Mouse (Mus musculus) neural tube, embryonic 15.5 days (tissue): ENCODE measurements at regions not wholly inside any gene's neighbourhood (a gene's known extent, or its start where the extent isn't known, plus 50 kb on each side); places are given as distances from the start of the nearest gene placed in this dataset.

Experiments used
- ATAC-seq: fragments of 200-750 bp; cut with Nextera tagmentation; 2 replicates; pipeline ENCODE4 v1.8.0; 2017; ENCODE audit warnings: mild to moderate bottlenecking, moderate TSS enrichment, moderate library complexity; ENCODE audit not compliant: low FRiP score
- H3K27ac ChIP-seq: fragments of 300-500 bp; sonication (generic); replicated peaks from 2 replicates; pipeline ENCODE4 v1.5.1; 2015; ENCODE audit warnings: mild to moderate bottlenecking, inconsistent platforms
- H3K27me3 ChIP-seq: fragments of 300-500 bp; sonication (generic); replicated peaks from 2 replicates; pipeline ENCODE4 v1.6.1; 2015; ENCODE audit warnings: inconsistent platforms
- H3K36me3 ChIP-seq: fragments of 300-500 bp; sonication (generic); 2 replicates; pipeline ENCODE4 v1.6.1; 2015; ENCODE audit warnings: inconsistent platforms
- H3K4me1 ChIP-seq: fragments of 300-500 bp; sonication (generic); 2 replicates; pipeline ENCODE4 v1.6.1; 2015; ENCODE audit warnings: inconsistent platforms
- H3K4me2 ChIP-seq: fragments of 300-500 bp; sonication (generic); 2 replicates; pipeline ENCODE4 v1.6.1; 2015; ENCODE audit warnings: inconsistent platforms, mild to moderate bottlenecking, moderate library complexity
- H3K4me3 ChIP-seq: fragments of 300-500 bp; sonication (generic); replicated peaks from 2 replicates; pipeline ENCODE4 v1.5.1; 2015; ENCODE audit warnings: mild to moderate bottlenecking, inconsistent platforms
- H3K9ac ChIP-seq: fragments of 300-500 bp; sonication (generic); replicated peaks from 2 replicates; pipeline ENCODE4 v1.6.1; 2015; ENCODE audit warnings: mild to moderate bottlenecking, inconsistent platforms
- H3K9me3 ChIP-seq: fragments of 300-500 bp; sonication (generic); replicated peaks from 2 replicates; pipeline ENCODE4 v1.6.1; 2016; ENCODE audit warnings: inconsistent platforms
- WGBS: fragments of 180-500 bp; shearing (Covaris S2); methylation state at CpG from one replicate; pipeline ENCODE4 v1.1.7; 2015; ENCODE audit warnings: mixed read lengths; 5-methylcytosine and 5-hydroxymethylcytosine counted together

DNA sequence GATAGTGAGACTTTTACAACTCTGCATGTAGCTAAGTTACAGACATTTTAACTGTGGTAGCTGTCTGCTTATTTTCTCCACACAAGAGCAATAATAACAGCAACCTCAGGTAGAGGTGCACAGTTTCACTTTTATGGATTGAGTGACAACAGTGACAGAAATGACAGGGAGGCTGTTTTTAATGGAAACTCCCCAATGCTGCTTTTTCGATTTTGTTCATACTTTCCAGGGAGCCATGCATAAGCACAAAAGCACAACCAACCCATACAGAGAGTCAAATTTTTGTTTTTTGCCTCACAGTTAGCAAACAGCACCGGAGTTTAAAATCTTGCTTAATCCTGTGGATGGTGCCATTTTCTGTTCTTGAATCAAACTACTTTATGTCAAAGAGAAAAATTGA, 955.6 kb downstream of the Tbl1xr1 start:
- Histone ChIP-seq H3K4me2 (no peak overlapping the region), H3K36me3 (no peaks in the 10 kb centered on the region), H3K4me1 (no peaks in the 10 kb centered on the region), H3K27me3 (no peaks in the 10 kb centered on the region), H3K9ac (no peak overlapping the region), H3K27ac (no peak overlapping the region), H3K9me3 (no peaks in the 10 kb centered on the region), H3K4me3 (no peak overlapping the region)
- ATAC-seq: no peak
- WGBS: 86% methylated on average over 2 of the region's 2 CpGs

DNA sequence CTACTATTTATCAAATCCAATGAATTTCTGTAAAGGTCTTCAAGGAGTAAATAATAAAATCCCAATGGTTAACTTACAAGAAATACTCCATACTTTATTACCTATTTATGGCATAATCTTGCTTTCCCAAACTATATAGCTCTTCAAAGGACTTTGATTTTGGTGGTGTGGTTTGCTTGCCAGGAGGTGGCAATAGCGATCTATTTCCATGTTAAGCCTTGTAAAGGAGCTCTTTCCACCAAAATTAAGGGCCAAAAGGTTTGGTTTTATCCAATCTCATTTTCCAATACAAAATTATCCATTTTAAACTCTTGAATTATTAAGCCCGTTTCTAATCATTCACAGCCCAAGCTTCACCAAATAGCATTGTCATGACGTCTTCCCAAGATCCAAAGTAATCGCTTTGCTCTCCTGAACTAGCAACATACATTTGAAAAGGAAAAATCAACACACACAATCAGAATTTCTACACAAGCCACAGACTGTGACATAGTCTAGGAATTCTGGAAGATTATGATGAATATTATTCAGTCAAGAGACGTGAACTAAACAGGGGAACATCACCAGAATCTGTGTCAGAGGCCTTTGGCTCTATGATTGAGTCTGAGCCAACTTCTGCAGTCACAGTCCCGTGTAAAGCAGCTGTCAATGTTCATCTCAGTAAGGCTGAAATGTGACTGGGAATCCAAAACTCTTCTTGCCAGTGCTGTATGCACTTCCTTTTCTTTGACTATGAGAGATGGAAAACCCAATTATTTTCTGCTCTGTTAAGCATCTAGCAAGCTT, 986.9 kb downstream of the Tbl1xr1 start:
- H3K4me3 ChIP-seq: no peak overlapping the region
- 67% methylated on average over 6 of the region's 6 CpGs for WGBS
- H3K9ac ChIP-seq: no peak overlapping the region
- H3K27ac ChIP-seq: no peak overlapping the region
- no peaks in the 10 kb centered on the region for H3K4me1 ChIP-seq
- H3K4me2 ChIP-seq: no peak overlapping the region
- H3K36me3 ChIP-seq: no peaks in the 10 kb centered on the region
- H3K9me3 ChIP-seq: no peaks in the 10 kb centered on the region
- H3K27me3 ChIP-seq: no peaks in the 10 kb centered on the region
- ATAC-seq: no peak

- H3K4me2 ChIP-seq: no peak overlapping the region
- no peaks in the 10 kb centered on the region for H3K9me3 ChIP-seq
- no peak overlapping the region for H3K4me3 ChIP-seq
- 92% methylated on average over 2 of the region's 2 CpGs for WGBS
- H3K4me1 ChIP-seq: no peaks in the 10 kb centered on the region
- H3K27ac ChIP-seq: no peak overlapping the region
- no peaks in the 10 kb centered on the region for H3K36me3 ChIP-seq
- H3K9ac ChIP-seq: no peak overlapping the region
- no peak for ATAC-seq
- H3K27me3 ChIP-seq: no peaks in the 10 kb centered on the region
These were observed 995.0 kb downstream of the Tbl1xr1 start for GRCm38 (mm10) chr3:23071486-23071885.
